Mouse (Mus musculus) cerebellum, adult 9-10 months (tissue): ENCODE measurements around the gene Shtn1.

Experiments used
- DNase-seq: peaks from one replicate; pipeline ENCODE4 v3.0.0; 2022

The Shtn1 gene

GRCm38 (mm10) chr19:58963011-58963410 is 112.9 kb downstream of the Shtn1 start:
- no peak for DNase-seq

- no peak for DNase-seq
Observed at GRCm38 (mm10) chr19:58954779-58955178, 121.1 kb downstream of the Shtn1 start.

- no peak for DNase-seq
Observed at GRCm38 (mm10) chr19:58952236-58952635, 123.7 kb downstream of the Shtn1 start.

GRCm38 (mm10) chr19:58951521-58951920 is 124.4 kb downstream of the Shtn1 start:
- DNase-seq = no peak

- DNase-seq = no peak
Observed at GRCm38 (mm10) chr19:58945959-58946358, 129.9 kb downstream of the Shtn1 start.

- peak; percentile 97 for DNase-seq
Observed at GRCm38 (mm10) chr19:58942841-58943828, 132.8 kb downstream of the Shtn1 start, which contains the start of the genes Eno4 and Hspa12a. Gene Eno4, plus strand, starts transcription at chr19:58943425. Gene Hspa12a, minus strand, starts transcription at chr19:58943654.

GRCm38 (mm10) chr19:58933062-58933461 is 142.8 kb downstream of the Shtn1 start:
- DNase-seq = no peak

- no peak for DNase-seq
Observed at GRCm38 (mm10) chr19:58931081-58931800, 144.7 kb downstream of the Shtn1 start.
